Mouse (Mus musculus) C2C12 (cell line): ENCODE results near the gene Mki67. TPM values are rescaled to one million over a fixed set of nuclear protein-coding genes. Genes with fewer than 3 reads are reported as not detected.

ENCODE experiments used
- H3K27me3 ChIP-seq: one replicate; pipeline ENCODE4 v1.6.1; 2011; ENCODE audit not compliant: control insufficient read depth, insufficient read depth, insufficient read length
- H3K36me3 ChIP-seq: one replicate; pipeline ENCODE4 v1.6.1; 2011; ENCODE audit not compliant: control insufficient read depth, insufficient read depth
- H3K4me3 ChIP-seq: one replicate; pipeline ENCODE4 v1.5.1; 2011; ENCODE audit warnings: mild to moderate bottlenecking, control low read depth; ENCODE audit not compliant: poor library complexity, insufficient read depth, severe bottlenecking
- H3K79me2 ChIP-seq: one replicate; pipeline ENCODE4 v1.6.1; 2011; ENCODE audit not compliant: control insufficient read depth, insufficient read depth
- H3K79me3 ChIP-seq: one replicate; pipeline ENCODE4 v1.6.1; 2011; ENCODE audit warnings: low read depth, control low read depth
- H3ac ChIP-seq: one replicate; pipeline ENCODE3; 2011; ENCODE audit warnings: low read depth; ENCODE audit not compliant: control insufficient read depth, insufficient read length
- CEBPB ChIP-seq: IDR thresholded peaks from one replicate; pipeline ENCODE4 v1.6.1; 2011; ENCODE audit warnings: low read depth, mild to moderate bottlenecking, control low read depth, moderate library complexity
- CTCF ChIP-seq: IDR thresholded peaks from one replicate; pipeline ENCODE4 v1.5.1; 2011; ENCODE audit not compliant: control insufficient read depth, insufficient read depth, insufficient read length
- FOSL1 ChIP-seq: IDR thresholded peaks from one replicate; pipeline ENCODE4 v1.8.0; 2011; ENCODE audit warnings: mild to moderate bottlenecking, low read length; ENCODE audit not compliant: poor library complexity, insufficient read depth, severe bottlenecking
- MAX ChIP-seq: IDR thresholded peaks from one replicate; pipeline ENCODE4 v1.6.1; 2011; ENCODE audit warnings: mild to moderate bottlenecking, control low read depth
- MYOD1 ChIP-seq: IDR thresholded peaks from one replicate; pipeline ENCODE4 v1.6.1; 2011; ENCODE audit warnings: low read depth; ENCODE audit not compliant: control insufficient read depth, insufficient read length
- MYOG ChIP-seq: IDR thresholded peaks from one replicate; pipeline ENCODE4 v1.6.1; 2011; ENCODE audit not compliant: control insufficient read depth, insufficient read length; ENCODE audit errors: extremely low read depth
- USF1 ChIP-seq: IDR thresholded peaks from one replicate; pipeline ENCODE4 v1.6.1; 2011; ENCODE audit warnings: low read depth, mild to moderate bottlenecking, control low read depth, moderate library complexity
- polyA plus RNA-seq: library from polyadenylated mRNA; unstranded; fragments of >200 nt; fragmentation: generic; extraction: Trizol; gene quantifications from one replicate; pipeline ENCODE4 v1.2.1, GENCODE M21; 2012; ENCODE audit warnings: missing spikeins

Gene Mki67
- polyA plus RNA-seq, 1 experiment = 18.1 TPM

- Histone ChIP-seq H3K79me3 (no peaks in the 10 kb centered on the region), H3K27me3 (no peaks in the 10 kb centered on the region), H3ac (no peak overlapping the region), H3K4me3 (no peak overlapping the region), H3K36me3 (peaks cover 2% of the 10 kb centered on the region), H3K79me2 (no peaks in the 10 kb centered on the region)
- TF ChIP-seq CEBPB = no peak
- TF ChIP-seq MYOD1 = no peak
- no peak for TF ChIP-seq MAX
- no peak for TF ChIP-seq CTCF
- TF ChIP-seq FOSL1 = no peak
- no peak for TF ChIP-seq MYOG
- no peak for TF ChIP-seq USF1
Observed at GRCm38 (mm10) chr7:135641698-135642507, 74.3 kb downstream of the Mki67 start.

Other genes with a start within 250 kb of the Mki67 start
- gene Clrn3, start 187.7 kb downstream of the Mki67 start, polyA plus RNA-seq = not detected
- gene Ptpre, start 178.9 kb downstream of the Mki67 start, polyA plus RNA-seq = 1.5 TPM